19 mouse cellular contexts compared by ENCODE assay signal in the genomic region with DNA sequence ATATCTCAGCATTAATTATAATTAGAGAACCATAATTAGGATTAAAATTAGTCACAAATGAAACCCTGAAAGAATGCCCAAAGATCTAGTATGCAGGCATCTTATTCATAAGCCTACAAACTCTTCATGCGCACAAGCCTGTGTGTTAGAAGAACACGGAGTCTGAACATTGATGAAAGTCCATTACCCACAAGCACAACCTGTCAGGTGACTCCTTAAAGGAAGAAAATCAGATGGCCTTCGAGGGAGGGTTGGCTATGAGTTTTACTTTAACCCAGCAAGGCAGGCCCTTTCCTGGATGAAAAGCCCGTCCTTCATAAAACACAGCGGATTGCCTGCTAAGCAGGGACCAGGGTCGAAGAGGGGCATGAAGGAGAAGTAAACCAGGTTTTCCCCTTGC. TPM values are rescaled to one million over a fixed set of nuclear protein-coding genes. Genes with fewer than 3 reads are reported as not detected.
"Had no signal": no experiment of that assay in that cellular context is flagged by ENCODE, and none has a peak within 500 bp of the region (broad histone marks: within the 10 kb centered on the region; RNA-seq: fewer than 3 reads in every experiment).

No protein-coding gene starts in this region.

- H3K36me3 ChIP-seq: limb, embryonic 12.5 days; midbrain, embryonic 12.5 days; neural tube, embryonic 13.5 days had no signal

- DNase-seq: liver; lung, adult 18-20 months; retina, postnatal 1 day; right cerebral cortex, postnatal 4 days; spleen, adult 18-20 months; thymus, adult 18-20 months; thymus, postnatal 14 days had no signal

- H3K27ac ChIP-seq: layer of hippocampus, adult 2 months; limb, embryonic 12.5 days; liver, embryonic 14.5 days; midbrain, embryonic 12.5 days; neural tube, embryonic 13.5 days had no signal

- H3K4me2 ChIP-seq: limb, embryonic 12.5 days; midbrain, embryonic 12.5 days; neural tube, embryonic 13.5 days had no signal

- H3K9me3 ChIP-seq: limb, embryonic 12.5 days; midbrain, embryonic 12.5 days; neural tube, embryonic 13.5 days had no signal

- H3K4me3 ChIP-seq: layer of hippocampus, adult 2 months; limb, embryonic 12.5 days; midbrain, embryonic 12.5 days; neural tube, embryonic 13.5 days had no signal

- H3K9ac ChIP-seq: limb, embryonic 12.5 days; liver, embryonic 14.5 days; midbrain, embryonic 12.5 days; neural tube, embryonic 13.5 days had no signal

- H3K4me1 ChIP-seq: limb, embryonic 12.5 days; midbrain, embryonic 12.5 days; neural tube, embryonic 13.5 days had no signal

- H3K27me3 ChIP-seq: limb, embryonic 12.5 days; midbrain, embryonic 12.5 days; neural tube, embryonic 13.5 days had no signal

- ATAC-seq: inflammation-experienced regulatory T-cells, adult 6 months; midbrain, embryonic 16.5 days had no signal

RNA-seq across cellular contexts. Expression of gene Txndc8, which starts 35.9 kb away (rescaled TPM):
- total RNA-seq: layer of hippocampus, adult 2 months; layer of hippocampus, postnatal 10 days; left cerebral cortex, postnatal 36 days; megakaryocyte-erythroid progenitor cell, adult 5-6 weeks had no signal
- polyA plus RNA-seq: inflammation-experienced regulatory T-cells, adult 6 months; limb, embryonic 12.5 days; liver, embryonic 14.5 days; lung, embryonic 16.5 days; midbrain, embryonic 12.5 days; midbrain, embryonic 16.5 days; neural tube, embryonic 13.5 days; stomach, embryonic 14.5 days had no signal
